Mouse (Mus musculus): ENCODE measurements around the gene Slc25a13.

The Slc25a13 gene

GRCm38 (mm10) chr6:6112767-6113528 is 104.0 kb downstream of the Slc25a13 start:
- DNase-seq (ENCODE audit: low spot score), result no peak

- no peak for DNase-seq (ENCODE audit: low spot score)
These were observed 109.5 kb downstream of the Slc25a13 start for GRCm38 (mm10) chr6:6107419-6107966.

GRCm38 (mm10) chr6:6105586-6105985 is 111.4 kb downstream of the Slc25a13 start:
- peak; percentile 8 for DNase-seq (ENCODE audit: low spot score)

GRCm38 (mm10) chr6:6103469-6103868 is 113.5 kb downstream of the Slc25a13 start:
- no peak for DNase-seq (ENCODE audit: low spot score)

GRCm38 (mm10) chr6:6101605-6102004 is 115.4 kb downstream of the Slc25a13 start:
- peak; percentile 35 for DNase-seq (ENCODE audit: low spot score)

GRCm38 (mm10) chr6:6100892-6101480 is 116.0 kb downstream of the Slc25a13 start:
- no peak for DNase-seq (ENCODE audit: low spot score)

GRCm38 (mm10) chr6:6093978-6094377 is 123.0 kb downstream of the Slc25a13 start:
- no peak for DNase-seq (ENCODE audit: low spot score)

GRCm38 (mm10) chr6:6093522-6093921 is 123.5 kb downstream of the Slc25a13 start:
- DNase-seq (ENCODE audit: low spot score), result no peak

- no peak for DNase-seq (ENCODE audit: low spot score)
These were observed 124.5 kb downstream of the Slc25a13 start for GRCm38 (mm10) chr6:6092497-6092896.

- DNase-seq (ENCODE audit: low spot score), result no peak
These were observed 126.0 kb downstream of the Slc25a13 start for GRCm38 (mm10) chr6:6091016-6091415.

- peak; percentile 28 for DNase-seq (ENCODE audit: low spot score)
These were observed 128.8 kb downstream of the Slc25a13 start for GRCm38 (mm10) chr6:6088151-6088550.

GRCm38 (mm10) chr6:6080484-6080883 is 136.5 kb downstream of the Slc25a13 start:
- no peak for DNase-seq (ENCODE audit: low spot score)

GRCm38 (mm10) chr6:6077234-6077633 is 139.7 kb downstream of the Slc25a13 start:
- DNase-seq (ENCODE audit: low spot score), result no peak

GRCm38 (mm10) chr6:6075940-6076447 is 141.0 kb downstream of the Slc25a13 start:
- no peak for DNase-seq (ENCODE audit: low spot score)

GRCm38 (mm10) chr6:6071038-6071437 is 145.9 kb downstream of the Slc25a13 start:
- DNase-seq (ENCODE audit: low spot score), result no peak

- DNase-seq (ENCODE audit: low spot score), result no peak
These were observed 147.0 kb downstream of the Slc25a13 start for GRCm38 (mm10) chr6:6070015-6070414.

GRCm38 (mm10) chr6:6067201-6067600 is 149.8 kb downstream of the Slc25a13 start:
- DNase-seq (ENCODE audit: low spot score), result no peak

- no peak for DNase-seq (ENCODE audit: low spot score)
These were observed 158.4 kb downstream of the Slc25a13 start for GRCm38 (mm10) chr6:6058548-6058947.

- DNase-seq (ENCODE audit: low spot score), result no peak
These were observed 163.0 kb downstream of the Slc25a13 start for GRCm38 (mm10) chr6:6053946-6054345.

GRCm38 (mm10) chr6:6052696-6053095 is 164.3 kb downstream of the Slc25a13 start:
- no peak for DNase-seq (ENCODE audit: low spot score)

GRCm38 (mm10) chr6:6046729-6047424 is 170.1 kb downstream of the Slc25a13 start:
- no peak for DNase-seq (ENCODE audit: low spot score)

- DNase-seq (ENCODE audit: low spot score), result no peak
These were observed 178.0 kb downstream of the Slc25a13 start for GRCm38 (mm10) chr6:6038773-6039550.

Data from lung, postnatal 25 days (tissue).